ENCODE assay signal across 13 mouse cellular contexts in genomic region chr5:128606596-128606995, GRCm38 (mm10). TPM values are rescaled to one million over a fixed set of nuclear protein-coding genes. Genes with fewer than 3 reads are reported as not detected.
DNase-seq lines count a peak whose midpoint lies in the region; ATAC-seq lines count a peak whose summit lies in the region.
"Had no signal": no experiment of that assay in that cellular context is flagged by ENCODE, and none has a peak within 500 bp of the region (broad histone marks: within the 10 kb centered on the region; RNA-seq: fewer than 3 reads in every experiment).

No protein-coding gene starts in this region.

- peak overlapping the region; percentile 29; the same call in 1 of the 2 replicates for H3K4me2 ChIP-seq in lung, embryonic 16.5 days (ENCODE audit: low read depth, low read length)
- peak overlapping the region; percentile 21; the same call in 1 of the 2 replicates for H3K4me2 ChIP-seq in embryonic facial prominence, embryonic 15.5 days (replicated peaks)
- H3K4me2 ChIP-seq in limb, embryonic 11.5 days (ENCODE audit: low read depth, severe bottlenecking), result peak overlapping the region; percentile 22; the same call in 1 of the 2 replicates
- H3K4me2 ChIP-seq in neural tube, embryonic 15.5 days, result peak overlapping the region; percentile 35; the same call in 1 of the 2 replicates

- 11% methylated on average over 14 of the region's 14 CpGs for WGBS in lung, embryonic 16.5 days
- WGBS in embryonic facial prominence, embryonic 15.5 days, result 13% methylated on average over 14 of the region's 14 CpGs
- WGBS in limb, embryonic 11.5 days, result 3% methylated on average over 14 of the region's 14 CpGs
- 6% methylated on average over 14 of the region's 14 CpGs for WGBS in neural tube, embryonic 15.5 days

- ATAC-seq in lung, embryonic 16.5 days (ENCODE audit: low read depth), result no peak; the same call in 1 of the 2 replicates
- no peak for ATAC-seq in embryonic facial prominence, embryonic 15.5 days (ENCODE audit: insufficient number of reproducible peaks, low FRiP score, low TSS enrichment, low read depth)
- ATAC-seq in limb, embryonic 11.5 days (ENCODE audit: insufficient number of reproducible peaks, low FRiP score, low TSS enrichment, low read depth), result no peak
- ATAC-seq in neural tube, embryonic 15.5 days (ENCODE audit: low FRiP score), result no peak
- ATAC-seq: intestine, embryonic 16.5 days had no signal

- H3K9me3 ChIP-seq in lung, embryonic 16.5 days (ENCODE audit: control insufficient read depth, low read length), result no peaks in the 10 kb centered on the region
- no peaks in the 10 kb centered on the region for H3K9me3 ChIP-seq in embryonic facial prominence, embryonic 15.5 days (replicated peaks)
- H3K9me3 ChIP-seq in limb, embryonic 11.5 days (ENCODE audit: control insufficient read depth, low read length), result no peaks in the 10 kb centered on the region
- no peaks in the 10 kb centered on the region for H3K9me3 ChIP-seq in neural tube, embryonic 15.5 days (replicated peaks)

- H3K36me3 ChIP-seq in lung, embryonic 16.5 days (ENCODE audit: control insufficient read depth, insufficient read depth, low read length), result no peaks in the 10 kb centered on the region
- H3K36me3 ChIP-seq in embryonic facial prominence, embryonic 15.5 days, result no peaks in the 10 kb centered on the region
- H3K36me3 ChIP-seq in limb, embryonic 11.5 days (ENCODE audit: control insufficient read depth, insufficient read depth, low read length), result no peaks in the 10 kb centered on the region
- H3K36me3 ChIP-seq in neural tube, embryonic 15.5 days, result no peaks in the 10 kb centered on the region

- H3K9ac ChIP-seq in lung, embryonic 16.5 days (ENCODE audit: low read length), result no peak overlapping the region
- H3K9ac ChIP-seq in embryonic facial prominence, embryonic 15.5 days, result no peak overlapping the region
- no peak overlapping the region for H3K9ac ChIP-seq in limb, embryonic 11.5 days (ENCODE audit: low read length)
- H3K9ac ChIP-seq in neural tube, embryonic 15.5 days (replicated peaks), result no peak overlapping the region

- no peak overlapping the region for H3K4me3 ChIP-seq in lung, embryonic 16.5 days (ENCODE audit: low read length)
- H3K4me3 ChIP-seq in embryonic facial prominence, embryonic 15.5 days (replicated peaks), result no peak overlapping the region
- 0 out of 2 replicates have a peak overlapping the region, but pooled peaks have one; percentile 10 for H3K4me3 ChIP-seq in limb, embryonic 11.5 days (ENCODE audit: low read depth, low read length)
- H3K4me3 ChIP-seq in neural tube, embryonic 15.5 days (replicated peaks), result no peak overlapping the region
- H3K4me3 ChIP-seq: myocyte had no signal

- no peak overlapping the region for H3K27ac ChIP-seq in lung, embryonic 16.5 days (ENCODE audit: low read length)
- H3K27ac ChIP-seq in embryonic facial prominence, embryonic 15.5 days (replicated peaks), result no peak overlapping the region
- 0 out of 2 replicates have a peak overlapping the region, but pooled peaks have one; percentile 5 for H3K27ac ChIP-seq in limb, embryonic 11.5 days (replicated peaks; ENCODE audit: low read depth, low read length)
- no peak overlapping the region for H3K27ac ChIP-seq in neural tube, embryonic 15.5 days (replicated peaks)

- H3K4me1 ChIP-seq in lung, embryonic 16.5 days (replicated peaks; ENCODE audit: control insufficient read depth, insufficient read depth, low read length), result peaks cover 17% of the 10 kb centered on the region
- H3K4me1 ChIP-seq in embryonic facial prominence, embryonic 15.5 days, result peaks cover 46% of the 10 kb centered on the region
- H3K4me1 ChIP-seq in limb, embryonic 11.5 days (ENCODE audit: control insufficient read depth, insufficient read depth, low read length), result peaks cover 35% of the 10 kb centered on the region
- H3K4me1 ChIP-seq in neural tube, embryonic 15.5 days, result peaks cover 26% of the 10 kb centered on the region

- no peak for DNase-seq in lung, postnatal 25 days (ENCODE audit: low spot score)
- no peak for DNase-seq in limb, embryonic 11.5 days (ENCODE audit: low spot score)
- no peak for DNase-seq in ovary, postnatal 14 days (ENCODE audit: low spot score)
- no peak for DNase-seq in kidney, postnatal 25 days
- DNase-seq: cerebellum, adult 11 months; heart, adult 11 months; right cerebral cortex, postnatal 25 days had no signal

- peaks cover 20% of the 10 kb centered on the region for H3K27me3 ChIP-seq in lung, embryonic 16.5 days (ENCODE audit: control insufficient read depth, insufficient read depth, low read depth, low read length)
- H3K27me3 ChIP-seq in embryonic facial prominence, embryonic 15.5 days, result 0 out of 2 replicates have a peak, but pooled peaks cover 3% of the 10 kb centered on the region
- no peaks in the 10 kb centered on the region for H3K27me3 ChIP-seq in limb, embryonic 11.5 days (ENCODE audit: control insufficient read depth, insufficient read depth, low read length)
- H3K27me3 ChIP-seq in neural tube, embryonic 15.5 days (replicated peaks), result peaks cover 14% of the 10 kb centered on the region

RNA-seq across cellular contexts. Expression of gene Fzd10, which starts 6.0 kb away (rescaled TPM):
- 0.79 and 0.82 TPM in 2 replicates for polyA plus RNA-seq in lung, embryonic 16.5 days (2015; fragmentation: Nextera tagmentation; extraction: Ambion mirVana)
- 9.0 and 10.4 TPM in 2 replicates for polyA plus RNA-seq in embryonic facial prominence, embryonic 15.5 days (2015; fragmentation: Nextera tagmentation; extraction: Ambion mirVana)
- 7.9 and 8.5 TPM in 2 replicates for polyA plus RNA-seq in limb, embryonic 11.5 days (2014; fragmentation: Nextera tagmentation; extraction: Ambion mirVana)
- 2.1 and 2.3 TPM in 2 replicates for polyA plus RNA-seq in neural tube, embryonic 15.5 days (2015; fragmentation: Nextera tagmentation; extraction: Ambion mirVana)
- polyA plus RNA-seq: liver, embryonic 16.5 days; myocyte had no signal
